Mouse (Mus musculus) heart, adult 2 months (tissue): ENCODE data around the gene Rbfox2.

Experiments used
- CTCF ChIP-seq: fragments of 200-600 bp; IDR thresholded peaks from 2 replicates; pipeline ENCODE4 v1.8.1; 2022; ENCODE audit warnings: antibody characterized with exemption, mild to moderate bottlenecking, moderate library complexity
- EP300 ChIP-seq: fragments of 200-500 bp; IDR thresholded peaks from 2 replicates; pipeline ENCODE4 v1.6.1; 2011; ENCODE audit warnings: low read depth, low read length, control low read depth; ENCODE audit not compliant: insufficient read depth
- POLR2A ChIP-seq: fragments of 200-500 bp; IDR thresholded peaks from 2 replicates; pipeline ENCODE4 v1.6.1; 2011; ENCODE audit warnings: mild to moderate bottlenecking, low read depth, low read length, control low read depth; ENCODE audit not compliant: insufficient read depth

GRCm38 (mm10) chr15:77091394-77091793 lies 215.4 kb downstream of the Rbfox2 start:
- no peak for TF ChIP-seq CTCF
- no peak for TF ChIP-seq EP300
- TF ChIP-seq POLR2A: no peak
